Comparison of ENCODE assay signal across 8 mouse cellular contexts in genomic region chr4:138251819-138252218, GRCm38 (mm10). TPM values are rescaled to one million over a fixed set of nuclear protein-coding genes. Genes with fewer than 3 reads are reported as not detected.
DNase-seq lines count a peak whose midpoint lies in the region; ATAC-seq and TF ChIP-seq lines count a peak whose summit lies in the region.

No protein-coding gene starts in this region.

- no peaks in the 10 kb centered on the region for H3K36me3 ChIP-seq in kidney, adult 2 months (ENCODE audit: control insufficient read depth, insufficient read depth, low read length)
- H3K36me3 ChIP-seq in forebrain, embryonic 11.5 days (ENCODE audit: control insufficient read depth, insufficient read depth, low read length), result no peaks in the 10 kb centered on the region; the same call in 1 of the 2 replicates
- H3K36me3 ChIP-seq in kidney, embryonic 14.5 days (ENCODE audit: control insufficient read depth, insufficient read depth, low read length), result peaks cover 5% of the 10 kb centered on the region; the same call in 1 of the 2 replicates
- H3K36me3 ChIP-seq in megakaryocyte, embryonic 14.5 days (replicated peaks; ENCODE audit: low read length), result peaks cover 64% of the 10 kb centered on the region

- H3K27me3 ChIP-seq in kidney, adult 2 months (replicated peaks; ENCODE audit: control insufficient read depth, insufficient read depth, low read length), result no peaks in the 10 kb centered on the region
- H3K27me3 ChIP-seq in forebrain, embryonic 11.5 days (ENCODE audit: control insufficient read depth, insufficient read depth, low read length), result peaks cover 50% of the 10 kb centered on the region
- peaks cover 13% of the 10 kb centered on the region for H3K27me3 ChIP-seq in kidney, embryonic 14.5 days (ENCODE audit: control insufficient read depth, insufficient read depth, low read length)
- H3K27me3 ChIP-seq in megakaryocyte, embryonic 14.5 days (replicated peaks), result peaks cover 55% of the 10 kb centered on the region

- H3K9me3 ChIP-seq in forebrain, embryonic 11.5 days (ENCODE audit: control insufficient read depth, low read length), result no peaks in the 10 kb centered on the region
- no peaks in the 10 kb centered on the region for H3K9me3 ChIP-seq in kidney, embryonic 14.5 days (ENCODE audit: control insufficient read depth, low read length)
- no peaks in the 10 kb centered on the region for H3K9me3 ChIP-seq in megakaryocyte, embryonic 14.5 days

- peak overlapping the region; percentile 34 for H3K4me2 ChIP-seq in forebrain, embryonic 11.5 days (ENCODE audit: low read depth, low read length, severe bottlenecking)
- peak overlapping the region; percentile 39 for H3K4me2 ChIP-seq in kidney, embryonic 14.5 days (replicated peaks; ENCODE audit: low read depth, low read length)

- H3K27ac ChIP-seq in kidney, adult 2 months (ENCODE audit: insufficient read depth, low read depth, low read length), result no peak overlapping the region
- no peak overlapping the region for H3K27ac ChIP-seq in forebrain, embryonic 11.5 days (ENCODE audit: low read depth, low read length)
- H3K27ac ChIP-seq in kidney, embryonic 14.5 days (ENCODE audit: low read depth, low read length), result no peak overlapping the region

- no peak for TF ChIP-seq POLR2A in kidney, adult 2 months (IDR thresholded peaks at IDR 0.05; ENCODE audit: low read depth, low read length)

- no peak overlapping the region for H3K4me3 ChIP-seq in kidney, adult 2 months (ENCODE audit: insufficient read depth, low read depth, low read length)
- H3K4me3 ChIP-seq in forebrain, embryonic 11.5 days (ENCODE audit: low read depth, low read length), result peak overlapping the region; percentile 7; the same call in 1 of the 2 replicates
- H3K4me3 ChIP-seq in kidney, embryonic 14.5 days (ENCODE audit: low read length), result peak overlapping the region; percentile 25; the same call in 1 of the 2 replicates
- H3K4me3 ChIP-seq in megakaryocyte, embryonic 14.5 days (replicated peaks), result peak overlapping the region; percentile 89

- peak; percentile 37; the same call in 1 of the 2 replicates for ATAC-seq in forebrain, embryonic 11.5 days (replicated peaks; ENCODE audit: low FRiP score)
- peak; percentile 24 for ATAC-seq in kidney, embryonic 14.5 days (ENCODE audit: low FRiP score, low TSS enrichment)

- peaks cover 5% of the 10 kb centered on the region; the same call in 1 of the 2 replicates for H3K4me1 ChIP-seq in kidney, adult 2 months (ENCODE audit: control insufficient read depth, insufficient read depth, low read length)
- peaks cover 23% of the 10 kb centered on the region for H3K4me1 ChIP-seq in forebrain, embryonic 11.5 days (replicated peaks; ENCODE audit: control insufficient read depth, insufficient read depth, low read length)
- H3K4me1 ChIP-seq in kidney, embryonic 14.5 days (ENCODE audit: control insufficient read depth, insufficient read depth, low read length), result peaks cover 18% of the 10 kb centered on the region
- peaks cover 84% of the 10 kb centered on the region for H3K4me1 ChIP-seq in megakaryocyte, embryonic 14.5 days

- no peak for TF ChIP-seq CTCF in kidney, adult 2 months (conservative IDR thresholded peaks at IDR 0.05; ENCODE audit: insufficient read depth, insufficient read length, low read depth, low read length)

- H3K9ac ChIP-seq in forebrain, embryonic 11.5 days (ENCODE audit: low read length), result peak overlapping the region; percentile 23; the same call in 1 of the 2 replicates
- peak overlapping the region; percentile 32; the same call in 1 of the 2 replicates for H3K9ac ChIP-seq in kidney, embryonic 14.5 days (ENCODE audit: low read depth, low read length)

- WGBS in kidney, adult 2 months, result 3% methylated on average over 14 of the region's 14 CpGs
- under 1% methylated on average over 14 of the region's 14 CpGs for WGBS in forebrain, embryonic 11.5 days
- WGBS in kidney, embryonic 14.5 days, result under 1% methylated on average over 14 of the region's 14 CpGs

- DNase-seq in kidney, adult 2 months, result peak; percentile 24
- DNase-seq in kidney, adult 11 months, result no peak
- peak; percentile 43 for DNase-seq in R1 (ENCODE audit: low read depth, low spot score)
- DNase-seq in forebrain, embryonic 11.5 days (ENCODE audit: low spot score), result peak; percentile 73
- DNase-seq in testis, postnatal 10 days (ENCODE audit: low spot score), result peak; percentile 62
- DNase-seq in urinary bladder, adult 2 months (ENCODE audit: low spot score), result no peak

RNA-seq across cellular contexts. Expression of gene Kif17, which starts 1.6 kb away (rescaled TPM):
- polyA plus RNA-seq in kidney, adult 2 months (2012; rRNA removed), result 0.48 and 0.64 TPM in 2 replicates
- 0.24 TPM in 1 of 2 replicates, not detected in the other for polyA plus RNA-seq in forebrain, embryonic 11.5 days (2014; fragmentation: Nextera tagmentation; extraction: Ambion mirVana)
- 0.81 and 0.99 TPM in 2 replicates for polyA plus RNA-seq in kidney, embryonic 14.5 days (2014; fragmentation: Nextera tagmentation; extraction: Ambion mirVana)
- polyA plus RNA-seq in megakaryocyte, embryonic 14.5 days (2012; ENCODE audit: insufficient read depth, low replicate concordance), result 1.4 and 1.7 TPM in 2 replicates
- polyA plus RNA-seq in urinary bladder, adult 2 months (2012; rRNA removed), result 0.52 and 0.72 TPM in 2 replicates

RNA-seq across cellular contexts. Expression of gene Sh2d5, which starts 1.6 kb away (rescaled TPM):
- polyA plus RNA-seq in kidney, adult 2 months (2012; rRNA removed), result 0.23 and 0.29 TPM in 2 replicates
- 0.37 and 0.63 TPM in 2 replicates for polyA plus RNA-seq in forebrain, embryonic 11.5 days (2014; fragmentation: Nextera tagmentation; extraction: Ambion mirVana)
- 0.47 and 0.60 TPM in 2 replicates for polyA plus RNA-seq in kidney, embryonic 14.5 days (2014; fragmentation: Nextera tagmentation; extraction: Ambion mirVana)
- 11.4 and 15.9 TPM in 2 replicates for polyA plus RNA-seq in megakaryocyte, embryonic 14.5 days (2012; ENCODE audit: insufficient read depth, low replicate concordance)
- 0.51 and 0.52 TPM in 2 replicates for polyA plus RNA-seq in urinary bladder, adult 2 months (2012; rRNA removed)

RNA-seq across cellular contexts. Expression of gene Hp1bp3, which starts 35.7 kb away (rescaled TPM):
- polyA plus RNA-seq in kidney, adult 2 months (2012; rRNA removed), result 53.1 and 59.5 TPM in 2 replicates
- 176 and 178 TPM in 2 replicates for polyA plus RNA-seq in forebrain, embryonic 11.5 days (2014; fragmentation: Nextera tagmentation; extraction: Ambion mirVana)
- polyA plus RNA-seq in kidney, embryonic 14.5 days (2014; fragmentation: Nextera tagmentation; extraction: Ambion mirVana), result 124 and 176 TPM in 2 replicates
- 14.0 and 53.0 TPM in 2 replicates for polyA plus RNA-seq in megakaryocyte, embryonic 14.5 days (2012; ENCODE audit: insufficient read depth, low replicate concordance)
- polyA plus RNA-seq in urinary bladder, adult 2 months (2012; rRNA removed), result 138 and 142 TPM in 2 replicates

RNA-seq across cellular contexts. Expression of gene Ddost, which starts 52.7 kb away (rescaled TPM):
- 157 and 169 TPM in 2 replicates for polyA plus RNA-seq in kidney, adult 2 months (2012; rRNA removed)
- polyA plus RNA-seq in forebrain, embryonic 11.5 days (2014; fragmentation: Nextera tagmentation; extraction: Ambion mirVana), result 200 and 227 TPM in 2 replicates
- 299 and 332 TPM in 2 replicates for polyA plus RNA-seq in kidney, embryonic 14.5 days (2014; fragmentation: Nextera tagmentation; extraction: Ambion mirVana)
- polyA plus RNA-seq in megakaryocyte, embryonic 14.5 days (2012; ENCODE audit: insufficient read depth, low replicate concordance), result 151 and 161 TPM in 2 replicates
- polyA plus RNA-seq in urinary bladder, adult 2 months (2012; rRNA removed), result 133 and 138 TPM in 2 replicates

Comparison
In these comparisons a context has a peak if more than half of its experiments do, and no peak if none do; other contexts are left out.
1. DNase-seq: peak in kidney, adult 2 months (single experiment), R1 (single experiment), forebrain, embryonic 11.5 days (single experiment) and testis, postnatal 10 days (single experiment); none in kidney, adult 11 months (single experiment) and urinary bladder, adult 2 months (single experiment).